Mouse (Mus musculus) lung, adult 2 months (tissue): ENCODE data around the gene Ptpn14.

Source experiments
- CTCF ChIP-seq: fragments of 200-500 bp; IDR thresholded peaks from 2 replicates; pipeline ENCODE4 v1.5.1; 2011; ENCODE audit warnings: mild to moderate bottlenecking, low read length, control low read depth; ENCODE audit not compliant: insufficient read depth
- POLR2A ChIP-seq: fragments of 200-500 bp; IDR thresholded peaks from 2 replicates; pipeline ENCODE4 v1.6.1; 2011; ENCODE audit warnings: low read depth, mild to moderate bottlenecking, control low read depth, low read length, borderline replicate concordance; ENCODE audit errors: extremely low read depth

GRCm38 (mm10) chr1:189902413-189902812, 174.3 kb downstream of the Ptpn14 start:
- TF ChIP-seq CTCF (no peak), POLR2A (no peak)
